Mouse (Mus musculus): ENCODE measurements around the gene Kit.

GRCm38 (mm10) chr5:75599991-75600390 is 25.3 kb downstream of the Kit start:
- TF ChIP-seq CTCF (IDR thresholded peaks at IDR 0.05; ENCODE audit: control insufficient read depth, insufficient read depth, insufficient read length) (no peak), USF1 (IDR thresholded peaks at IDR 0.05; ENCODE audit: low read depth) (no peak), CEBPB (IDR thresholded peaks at IDR 0.05; ENCODE audit: low read depth) (no peak)

Measured in C2C12 (cell line).